Mouse (Mus musculus) limb, embryonic 14.5 days (tissue): ENCODE measurements around the gene Fkbp1a. TPM values are rescaled to one million over a fixed set of nuclear protein-coding genes. Genes with fewer than 3 reads are reported as not detected.
A peak's percentile ranks its signal among the peaks of the same experiment; 100 is the strongest.

ENCODE experiments used
- ATAC-seq: fragments of 200-750 bp; cut with Nextera tagmentation; 2 replicates; pipeline ENCODE4 v1.8.0; 2017; ENCODE audit warnings: low read depth, moderate number of reproducible peaks, moderate TSS enrichment; ENCODE audit not compliant: low FRiP score
- DNase-seq: peaks from one replicate; pipeline ENCODE4 v3.0.0-alpha.2; 2015; ENCODE audit warnings: low spot score
- H3K27ac ChIP-seq: fragments of 300-500 bp; sonication (generic); replicated peaks from 2 replicates; pipeline ENCODE4 v1.5.1; 2014; ENCODE audit warnings: low read depth, mild to moderate bottlenecking, low read length, moderate library complexity, mixed read lengths
- H3K27me3 ChIP-seq: fragments of 300-500 bp; sonication (generic); 2 replicates; pipeline ENCODE4 v1.6.1; 2014; ENCODE audit warnings: low read length, mixed read lengths; ENCODE audit not compliant: control insufficient read depth, insufficient read depth
- H3K36me3 ChIP-seq: fragments of 300-500 bp; sonication (generic); 2 replicates; pipeline ENCODE4 v1.6.1; 2014; ENCODE audit warnings: mild to moderate bottlenecking, low read length, moderate library complexity, mixed read lengths; ENCODE audit not compliant: control insufficient read depth, insufficient read depth
- H3K4me1 ChIP-seq: fragments of 300-500 bp; sonication (generic); 2 replicates; pipeline ENCODE4 v1.6.1; 2014; ENCODE audit warnings: antibody characterized with exemption, low read length, mixed read lengths; ENCODE audit not compliant: control insufficient read depth, insufficient read depth
- H3K4me2 ChIP-seq: fragments of 300-500 bp; sonication (generic); replicated peaks from 2 replicates; pipeline ENCODE4 v1.6.1; 2014; ENCODE audit warnings: low read depth, mild to moderate bottlenecking, low read length, moderate library complexity; ENCODE audit not compliant: severe bottlenecking
- H3K4me3 ChIP-seq: fragments of 300-500 bp; sonication (generic); replicated peaks from 2 replicates; pipeline ENCODE4 v1.5.1; 2014; ENCODE audit warnings: low read length
- H3K9ac ChIP-seq: fragments of 300-500 bp; sonication (generic); 2 replicates; pipeline ENCODE4 v1.6.1; 2014; ENCODE audit warnings: mild to moderate bottlenecking, low read depth, low read length, moderate library complexity; ENCODE audit not compliant: severe bottlenecking
- H3K9me3 ChIP-seq: fragments of 300-500 bp; sonication (generic); 2 replicates; pipeline ENCODE4 v1.6.1; 2016; ENCODE audit warnings: low read length; ENCODE audit not compliant: control insufficient read depth
- POLR2A ChIP-seq: fragments of 200-500 bp; IDR thresholded peaks from 2 replicates; pipeline ENCODE4 v1.8.0; 2012; ENCODE audit warnings: inconsistent platforms, mild to moderate bottlenecking, moderate library complexity, borderline replicate concordance; ENCODE audit not compliant: insufficient read depth, insufficient read length; ENCODE audit errors: extremely low read depth
- WGBS: fragments of 180-500 bp; shearing (Covaris S2); extraction: QIAGEN DNeasy Blood & Tissue Kit; methylation state at CpG from one replicate; pipeline ENCODE4 v1.1.7; 2014; 5-methylcytosine and 5-hydroxymethylcytosine counted together
- polyA plus RNA-seq, 2 experiments: library from polyadenylated mRNA; depleted of rRNA in 1 of 2; stranded (reverse) in 1 of 2; unstranded in 1 of 2; fragments of >200 nt; fragmentation: Nextera tagmentation in 1 of 2; extraction: Ambion mirVana in 1 of 2; gene quantifications; 2 replicates each; pipeline versions ENCODE4 v1.2.1 to v1.2.3; 2012 to 2014

The Fkbp1a gene
- polyA plus RNA-seq, 2 experiments = 213 to 562 TPM

GRCm38 (mm10) chr2:151569452-151569851 is 27.2 kb downstream of the Fkbp1a start:
- WGBS = 80% methylated on average over 2 of the region's 2 CpGs
- Histone ChIP-seq H3K36me3 (peaks cover 6% of the 10 kb centered on the region; the same call in 1 of the 2 replicates), H3K27me3 (no peaks in the 10 kb centered on the region), H3K4me3 (no peak overlapping the region), H3K9ac (no peak overlapping the region), H3K9me3 (no peaks in the 10 kb centered on the region), H3K27ac (no peak overlapping the region), H3K4me2 (no peak overlapping the region), H3K4me1 (no peaks in the 10 kb centered on the region)
- ATAC-seq (no peak), DNase-seq (no peak)
- no peak for TF ChIP-seq POLR2A

- no peak for ATAC-seq
These were observed 29.8 kb downstream of the Fkbp1a start, which contains the start of gene Sdcbp2 for GRCm38 (mm10) chr2:151571873-151572700. Sdcbp2 (plus strand) TSS chr2:151572622.

GRCm38 (mm10) chr2:151573667-151574066 is 31.4 kb downstream of the Fkbp1a start:
- no peaks in the 10 kb centered on the region for H3K36me3 ChIP-seq
- DNase-seq (no peak), ATAC-seq (no peak)
- no peak for TF ChIP-seq POLR2A
- H3K9me3 ChIP-seq = no peaks in the 10 kb centered on the region
- no peak overlapping the region for H3K4me2 ChIP-seq
- H3K27ac ChIP-seq = no peak overlapping the region
- H3K27me3 ChIP-seq = no peaks in the 10 kb centered on the region
- WGBS = 72% methylated on average over 3 of the region's 3 CpGs
- H3K9ac ChIP-seq = no peak overlapping the region
- no peak overlapping the region for H3K4me3 ChIP-seq
- H3K4me1 ChIP-seq = peaks cover 6% of the 10 kb centered on the region; the same call in 1 of the 2 replicates

More at GRCm38 (mm10) chr2:151571873-151572700, 29.8 kb downstream of the Fkbp1a start, which contains the start of gene Sdcbp2:
- Histone ChIP-seq H3K27me3 (no peaks in the 10 kb centered on the region), H3K9ac (no peak within 1 kb of the TSS), H3K9me3 (no peaks in the 10 kb centered on the region), H3K36me3 (no peaks in the 10 kb centered on the region), H3K4me3 (no peak within 1 kb of the TSS), H3K4me2 (no peak within 1 kb of the TSS), H3K27ac (no peak within 1 kb of the TSS), H3K4me1 (peaks cover 6% of the 10 kb centered on the region; the same call in 1 of the 2 replicates)
- no peak for TF ChIP-seq POLR2A
- whole genome bisulfite sequencing = 74% methylated on average over 16 of the region's 17 CpGs
- DNase-seq = no peak

GRCm38 (mm10) chr2:151574607-151575006 is 32.3 kb downstream of the Fkbp1a start:
- Histone ChIP-seq H3K9ac (no peak overlapping the region), H3K4me3 (no peak overlapping the region), H3K27me3 (no peaks in the 10 kb centered on the region), H3K4me1 (peaks cover 6% of the 10 kb centered on the region; the same call in 1 of the 2 replicates), H3K36me3 (no peaks in the 10 kb centered on the region), H3K4me2 (no peak overlapping the region), H3K9me3 (no peaks in the 10 kb centered on the region), H3K27ac (no peak overlapping the region)
- DNase-seq (no peak), ATAC-seq (no peak)
- WGBS = 70% methylated on average over 5 of the region's 5 CpGs
- TF ChIP-seq POLR2A = no peak

GRCm38 (mm10) chr2:151575119-151575698 is 32.9 kb downstream of the Fkbp1a start:
- TF ChIP-seq POLR2A = no peak
- Histone ChIP-seq H3K4me1 (peaks cover 6% of the 10 kb centered on the region; the same call in 1 of the 2 replicates), H3K4me3 (peak overlapping the region; percentile 41), H3K36me3 (no peaks in the 10 kb centered on the region), H3K4me2 (peak overlapping the region; percentile 61), H3K9me3 (no peaks in the 10 kb centered on the region), H3K9ac (peak overlapping the region; percentile 54), H3K27me3 (no peaks in the 10 kb centered on the region), H3K27ac (peak overlapping the region; percentile 22)
- 20% methylated on average over 7 of the region's 7 CpGs for WGBS
- ATAC-seq = no peak
- peak; percentile 77 for DNase-seq
